Mouse (Mus musculus): Measurements from ENCODE around the gene Fam24b. TPM values are rescaled to one million over a fixed set of nuclear protein-coding genes. Genes with fewer than 3 reads are reported as not detected.

Fam24b gene
- polyA plus RNA-seq, 1 experiment = not detected

- TF ChIP-seq SRF (IDR thresholded peaks at IDR 0.05; ENCODE audit: control insufficient read depth, insufficient read length, low read depth) = no peak
- no peak for TF ChIP-seq POLR2AphosphoS2 (IDR thresholded peaks at IDR 0.05; ENCODE audit: insufficient read length, low read depth)
- no peak for TF ChIP-seq USF1 (IDR thresholded peaks at IDR 0.05; ENCODE audit: low read depth)
- TF ChIP-seq MYOD1 (IDR thresholded peaks at IDR 0.05; ENCODE audit: control insufficient read depth in 1 of 3, insufficient read length in 2 of 3, low read depth in 2 of 3) = no peak
- TF ChIP-seq CEBPB (IDR thresholded peaks at IDR 0.05; ENCODE audit: insufficient read depth, poor library complexity, severe bottlenecking) = no peak
- no peak for TF ChIP-seq MYOG (IDR thresholded peaks at IDR 0.05; ENCODE audit: control insufficient read depth in 1 of 3, insufficient read depth in 1 of 3, insufficient read length in 2 of 3, low read depth in 2 of 3)
- TF ChIP-seq TCF3 (IDR thresholded peaks at IDR 0.05; ENCODE audit: insufficient read length, low read depth) = no peak
- no peak for TF ChIP-seq REST (IDR thresholded peaks at IDR 0.05; ENCODE audit: insufficient read depth, insufficient read length)
- no peak for TF ChIP-seq TCF12 (IDR thresholded peaks at IDR 0.05; ENCODE audit: insufficient read depth, poor library complexity, severe bottlenecking)
- TF ChIP-seq POLR2A (IDR thresholded peaks at IDR 0.05; ENCODE audit: insufficient read length, low read depth) = no peak
- no peak for TF ChIP-seq MAX (IDR thresholded peaks at IDR 0.05; ENCODE audit: low read depth)
- no peak overlapping the region for H3K4me2 ChIP-seq (ENCODE audit: low read depth)
- H3K27me3 ChIP-seq (ENCODE audit: control insufficient read depth, insufficient read depth, insufficient read length) = peaks cover 8% of the 10 kb centered on the region
- H3K79me2 ChIP-seq (ENCODE audit: control insufficient read depth, insufficient read depth) = no peaks in the 10 kb centered on the region
- no peak overlapping the region for H3ac ChIP-seq (ENCODE audit: control insufficient read depth, insufficient read length)
- no peak overlapping the region for H3K4me3 ChIP-seq
- H3K36me3 ChIP-seq (ENCODE audit: control insufficient read depth, insufficient read depth) = no peaks in the 10 kb centered on the region
Measured at GRCm38 (mm10) chr7:131297151-131297550, 32.2 kb downstream of the Fam24b start.

Other genes starting within 250 kb of the Fam24b start
- not detected for gene 4933402N03Rik, start 183.2 kb downstream of the Fam24b start, polyA plus RNA-seq (2012; fragmentation: generic; extraction: Trizol)
- 0.04 TPM for gene 5430419D17Rik, start 155.1 kb downstream of the Fam24b start, polyA plus RNA-seq (2012; fragmentation: generic; extraction: Trizol)
- gene Cuzd1, start 7.2 kb downstream of the Fam24b start, polyA plus RNA-seq (2012; fragmentation: generic; extraction: Trizol) = not detected
- gene Fam24a, start 4.3 kb upstream of the Fam24b start, polyA plus RNA-seq (2012; fragmentation: generic; extraction: Trizol) = not detected
- 9.7 TPM for gene 2310057M21Rik, start 33.2 kb upstream of the Fam24b start, polyA plus RNA-seq (2012; fragmentation: generic; extraction: Trizol)
- gene Pstk, start 41.6 kb upstream of the Fam24b start, polyA plus RNA-seq (2012; fragmentation: generic; extraction: Trizol) = 19.6 TPM
- 4.3 TPM for gene Ikzf5, start 81.0 kb upstream of the Fam24b start, polyA plus RNA-seq (2012; fragmentation: generic; extraction: Trizol)
- gene Acadsb, start 81.1 kb upstream of the Fam24b start, polyA plus RNA-seq (2012; fragmentation: generic; extraction: Trizol) = 14.7 TPM
- gene Hmx3, start 213.4 kb upstream of the Fam24b start, polyA plus RNA-seq (2012; fragmentation: generic; extraction: Trizol) = 0.36 TPM
- gene Hmx2, start 219.3 kb upstream of the Fam24b start, polyA plus RNA-seq (2012; fragmentation: generic; extraction: Trizol) = 0.76 TPM
- gene Bub3, start 230.7 kb upstream of the Fam24b start, polyA plus RNA-seq (2012; fragmentation: generic; extraction: Trizol) = 99.7 TPM

All from myocyte (in vitro differentiated cells).